Mouse (Mus musculus) layer of hippocampus, postnatal 36 days (tissue): ENCODE measurements at regions not wholly inside any gene's neighbourhood (a gene's known extent, or its start where the extent isn't known, plus 50 kb on each side); places are given as distances from the start of the nearest gene placed in this dataset.
A peak's percentile ranks its signal among the peaks of the same experiment; 100 is the strongest.
"Not testable (repeated sequence)": the region's sequence is repeated elsewhere in the genome, so short reads cannot be mapped to it uniquely, and the experiment has no call there.

Experiments
- DNase-seq, 2 experiments: peaks; one replicate each; pipeline ENCODE4 v3.0.0; 2022

- DNase-seq, result no peak
These were observed 112.2 kb downstream of the Kif20b start for GRCm38 (mm10) chr19:35034408-35034807.

- DNase-seq, result no peak
These were observed 123.4 kb downstream of the Kif20b start for GRCm38 (mm10) chr19:35045576-35045975.

GRCm38 (mm10) chr19:35066352-35066935, 144.3 kb downstream of the Kif20b start:
- DNase-seq, result no peak

GRCm38 (mm10) chr19:35081126-35081525, 159.0 kb downstream of the Kif20b start:
- no peak for DNase-seq

- DNase-seq, result no peak
These were observed 179.1 kb downstream of the Kif20b start for GRCm38 (mm10) chr19:35101244-35101643.

GRCm38 (mm10) chr19:35114313-35114712, 192.2 kb downstream of the Kif20b start:
- no peak for DNase-seq

- DNase-seq, result no peak
These were observed 203.1 kb downstream of the Kif20b start for GRCm38 (mm10) chr19:35125278-35125677.

GRCm38 (mm10) chr19:35126594-35127051, 204.5 kb downstream of the Kif20b start:
- peak in 1 of 2 experiments; percentile 1 for DNase-seq

- no peak for DNase-seq
These were observed 205.9 kb downstream of the Kif20b start for GRCm38 (mm10) chr19:35128104-35128503.

GRCm38 (mm10) chr19:35143131-35143530, 221.0 kb downstream of the Kif20b start:
- no peak for DNase-seq

- no peak for DNase-seq
These were observed 221.6 kb downstream of the Kif20b start for GRCm38 (mm10) chr19:35143781-35144180.

GRCm38 (mm10) chr19:35149476-35149875, 227.3 kb downstream of the Kif20b start:
- not testable (repeated sequence) for DNase-seq

GRCm38 (mm10) chr19:35150780-35151725, 228.9 kb downstream of the Kif20b start:
- DNase-seq, result no peak

- DNase-seq, result no peak
These were observed 229.7 kb downstream of the Kif20b start for GRCm38 (mm10) chr19:35151841-35152240.

GRCm38 (mm10) chr19:35157849-35158248, 235.7 kb downstream of the Kif20b start:
- DNase-seq, result no peak

- DNase-seq, result no peak
These were observed 242.6 kb downstream of the Kif20b start for GRCm38 (mm10) chr19:35164727-35165126.

- DNase-seq, result no peak
These were observed 248.4 kb downstream of the Kif20b start for GRCm38 (mm10) chr19:35170554-35170953.

- no peak for DNase-seq
These were observed 257.9 kb downstream of the Kif20b start for GRCm38 (mm10) chr19:35180102-35180501.

- no peak for DNase-seq
These were observed 283.5 kb downstream of the Kif20b start for GRCm38 (mm10) chr19:35205557-35206239.

- DNase-seq, result no peak
These were observed 322.0 kb downstream of the Kif20b start for GRCm38 (mm10) chr19:35244188-35244587.

- no peak for DNase-seq
These were observed 325.4 kb downstream of the Kif20b start for GRCm38 (mm10) chr19:35247531-35247930.

GRCm38 (mm10) chr19:35258634-35259033, 336.5 kb downstream of the Kif20b start:
- DNase-seq, result not testable (repeated sequence)

GRCm38 (mm10) chr19:35263101-35263500, 340.9 kb downstream of the Kif20b start:
- no peak for DNase-seq
